Mouse (Mus musculus) 3T3-L1 (cell line): ENCODE data around the gene Il4i1.
A peak's percentile ranks its signal among the peaks of the same experiment; 100 is the strongest.

Source experiments
- DNase-seq: peaks from one replicate; pipeline ENCODE4 v3.0.0-alpha.2; 2015; ENCODE audit warnings: low read depth, low spot score

The Il4i1 gene

DNA sequence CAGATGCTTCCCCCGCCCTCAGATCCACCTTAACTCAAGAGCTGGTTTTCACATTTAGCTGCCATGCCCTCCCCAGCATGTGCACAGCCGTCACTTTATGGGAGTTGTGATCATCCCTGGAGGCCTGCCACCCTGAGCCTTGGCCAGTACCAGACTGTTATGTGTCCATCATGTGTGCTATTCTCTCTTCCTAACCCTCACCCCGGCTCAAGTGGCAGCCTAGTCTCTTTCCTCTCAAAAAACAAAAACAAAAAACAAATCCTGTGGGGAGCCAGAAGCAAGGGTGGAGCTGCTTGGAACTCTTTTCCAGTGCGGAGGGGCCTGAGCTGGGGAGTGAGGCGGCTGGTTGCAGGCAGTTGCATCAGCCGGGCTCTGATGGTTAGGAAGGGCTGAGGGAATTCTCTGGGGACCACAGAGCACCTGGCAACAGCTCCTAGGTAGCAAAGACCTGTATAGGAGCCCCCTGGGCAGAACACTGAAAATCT is 2.6 kb downstream of the Il4i1 start:
- peak; percentile 80 for DNase-seq

DNA sequence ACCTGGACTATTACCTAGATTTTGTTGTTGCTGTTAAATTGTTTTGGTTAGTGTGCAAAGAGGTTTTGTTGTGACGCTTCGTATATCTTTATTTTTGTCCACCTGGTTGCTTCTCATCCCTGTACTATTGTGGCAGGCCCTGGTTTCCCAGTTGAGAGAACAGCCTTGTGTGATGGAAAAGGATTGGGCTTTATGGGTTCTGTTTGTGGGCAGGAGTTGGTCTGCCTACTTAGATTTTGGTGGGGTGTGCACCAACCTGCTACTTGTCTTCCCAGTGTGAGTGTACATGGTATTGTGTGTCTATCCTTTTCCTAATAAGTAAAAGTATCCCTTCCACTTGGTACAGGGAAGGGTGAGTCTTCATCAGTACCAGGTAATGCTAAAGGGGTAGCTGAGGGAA is 3.2 kb downstream of the Il4i1 start:
- no peak for DNase-seq

DNA sequence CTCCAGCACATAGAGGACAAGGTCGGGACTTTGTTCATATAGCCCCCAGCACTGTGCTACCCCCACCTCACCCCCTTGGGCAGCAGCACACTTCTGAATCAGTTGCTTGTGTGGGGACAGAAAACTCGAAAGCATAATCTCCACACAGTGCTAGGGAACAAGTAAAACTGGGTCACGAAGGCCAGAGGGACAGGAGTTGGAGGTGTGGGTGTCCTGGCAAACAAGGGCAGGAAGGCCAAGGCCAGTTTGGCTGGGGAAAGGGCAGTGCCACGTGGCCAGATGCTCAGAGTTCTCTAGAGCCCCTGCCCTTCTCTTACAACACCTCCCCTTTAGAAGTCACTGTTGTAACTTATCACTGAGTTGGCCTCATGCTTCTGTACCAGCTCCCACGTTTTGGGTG is 3.7 kb downstream of the Il4i1 start:
- no peak for DNase-seq

DNA sequence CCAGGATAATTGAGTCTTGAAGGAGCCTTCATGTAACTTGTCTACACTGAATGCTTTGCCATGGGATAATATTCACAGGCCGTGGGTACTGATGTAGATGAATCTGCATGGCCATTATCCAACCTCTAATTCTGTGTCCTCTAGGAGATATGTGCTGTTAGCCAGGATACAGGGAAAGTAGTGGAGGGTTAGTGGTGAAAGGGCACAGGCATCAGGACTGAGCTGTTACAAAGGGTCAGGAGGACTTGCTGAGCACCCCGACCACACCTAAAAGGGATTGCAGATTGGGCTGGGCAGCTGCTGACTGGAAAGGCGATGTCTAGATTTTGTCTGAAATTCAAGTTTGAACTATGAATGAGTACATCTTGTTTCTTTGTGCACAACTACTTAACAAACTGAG is 4.3 kb downstream of the Il4i1 start:
- no peak for DNase-seq

DNA sequence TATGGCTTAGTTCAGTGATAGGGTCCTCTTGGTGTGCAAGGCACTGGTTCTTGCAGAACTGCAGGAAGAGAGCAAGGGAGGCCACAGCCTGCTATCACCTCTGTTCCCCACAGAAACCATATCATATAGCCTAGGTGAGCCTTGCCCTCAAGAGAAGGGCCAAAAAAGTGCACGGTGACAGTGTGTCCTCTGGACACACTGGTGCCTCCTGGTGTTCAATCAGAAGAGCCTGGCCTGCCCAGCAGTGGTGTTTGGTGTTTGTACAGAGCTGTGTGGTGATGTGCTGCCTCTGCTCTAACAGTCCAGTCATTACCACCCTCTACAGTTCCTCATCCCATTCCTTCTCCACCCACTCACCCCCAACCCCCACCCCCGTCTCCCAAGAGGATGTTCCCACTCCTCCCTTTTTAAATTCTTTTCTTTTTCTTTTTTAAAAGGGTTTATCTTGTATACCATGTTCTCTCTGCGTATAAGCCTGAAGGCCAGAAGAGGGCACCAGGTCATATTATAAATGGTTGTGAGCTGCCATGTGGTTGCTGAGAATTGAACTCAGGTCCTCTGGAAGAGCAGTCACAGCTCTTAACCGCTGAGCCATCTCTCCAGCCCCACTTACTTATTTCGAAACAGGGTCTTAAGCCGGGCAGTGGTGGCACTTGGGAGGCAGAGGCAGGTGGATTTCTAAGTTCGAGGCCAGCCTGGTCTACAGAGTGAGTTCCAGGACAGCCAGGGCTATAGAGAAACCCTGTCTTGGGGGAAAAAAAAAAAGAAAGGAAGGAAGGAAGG is 5.7 kb downstream of the Il4i1 start:
- peak; percentile 36 for DNase-seq

DNA sequence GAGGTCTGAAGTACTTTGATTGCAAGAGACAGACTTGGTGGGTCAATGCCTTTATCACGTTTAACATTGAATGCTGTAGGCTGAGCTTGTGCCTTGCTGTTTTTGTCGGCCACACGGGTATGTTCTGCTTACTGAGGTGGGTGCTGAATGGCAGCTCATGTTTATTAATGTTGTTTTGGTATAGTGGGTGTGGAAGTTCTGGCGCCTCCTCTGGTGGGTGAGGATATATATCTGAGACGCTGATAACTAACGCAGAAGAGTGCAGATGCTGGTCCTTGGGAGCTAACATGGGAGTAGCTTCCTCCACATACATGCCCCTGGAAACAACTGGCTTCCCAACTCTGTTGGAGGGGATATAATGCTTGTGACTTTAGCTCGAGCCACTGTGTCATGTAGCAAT is 7.2 kb downstream of the Il4i1 start:
- DNase-seq = no peak

DNA sequence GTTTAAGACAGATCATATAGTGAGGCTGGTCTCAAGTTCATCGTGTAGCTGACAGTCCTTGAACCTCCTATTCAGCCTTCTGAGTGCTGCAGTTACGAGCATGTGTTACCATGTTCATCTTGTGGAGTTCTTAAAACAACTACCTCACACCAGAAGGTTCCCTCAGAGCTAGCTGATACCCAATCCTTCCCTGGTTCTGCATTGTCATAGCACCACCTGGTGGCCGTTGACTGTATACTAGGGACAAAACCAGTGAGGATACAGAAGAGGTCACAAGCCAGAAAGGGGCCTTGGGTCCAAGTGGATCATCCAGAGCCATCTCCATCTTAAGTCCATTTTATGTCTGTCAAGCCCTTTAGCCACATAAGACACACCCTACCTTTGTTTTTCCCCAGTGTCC is 8.7 kb downstream of the Il4i1 start:
- peak; percentile 76 for DNase-seq

DNA sequence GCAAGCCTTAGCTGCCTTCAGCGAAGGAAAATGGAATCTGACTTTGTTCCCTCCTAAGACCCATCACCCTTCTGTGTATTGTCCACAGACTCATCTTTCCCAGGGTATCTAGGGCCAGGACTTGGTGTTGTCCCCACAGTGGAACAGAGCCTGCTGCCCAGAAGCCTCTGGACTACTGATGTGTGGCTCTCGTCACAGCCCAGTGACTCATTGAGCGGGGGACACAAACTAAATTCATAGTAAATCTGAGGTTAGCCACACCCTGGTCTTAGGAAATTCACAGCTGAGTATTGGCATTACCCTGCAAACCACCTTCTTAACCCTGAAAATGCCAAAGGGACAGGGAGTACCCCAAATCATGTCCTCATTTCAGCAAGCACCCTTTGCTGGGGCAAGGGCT is 10.6 kb downstream of the Il4i1 start:
- DNase-seq = peak; percentile 26

DNA sequence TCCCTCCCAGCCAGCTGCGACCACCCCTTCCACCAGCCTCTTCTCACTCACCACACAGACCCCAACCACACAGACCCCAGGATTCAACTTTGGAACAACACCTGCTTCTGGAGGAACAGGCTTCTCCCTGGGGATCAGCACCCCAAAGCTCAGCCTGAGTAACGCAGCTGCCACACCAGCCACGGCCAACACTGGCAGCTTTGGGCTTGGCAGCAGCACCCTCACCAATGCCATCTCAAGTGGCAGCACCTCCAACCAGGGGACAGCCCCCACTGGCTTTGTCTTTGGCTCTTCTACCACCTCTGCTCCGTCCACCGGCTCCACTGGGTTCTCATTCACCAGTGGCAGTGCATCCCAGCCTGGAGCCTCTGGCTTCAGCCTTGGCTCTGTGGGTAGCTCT is 12.5 kb downstream of the Il4i1 start:
- DNase-seq = no peak

DNA sequence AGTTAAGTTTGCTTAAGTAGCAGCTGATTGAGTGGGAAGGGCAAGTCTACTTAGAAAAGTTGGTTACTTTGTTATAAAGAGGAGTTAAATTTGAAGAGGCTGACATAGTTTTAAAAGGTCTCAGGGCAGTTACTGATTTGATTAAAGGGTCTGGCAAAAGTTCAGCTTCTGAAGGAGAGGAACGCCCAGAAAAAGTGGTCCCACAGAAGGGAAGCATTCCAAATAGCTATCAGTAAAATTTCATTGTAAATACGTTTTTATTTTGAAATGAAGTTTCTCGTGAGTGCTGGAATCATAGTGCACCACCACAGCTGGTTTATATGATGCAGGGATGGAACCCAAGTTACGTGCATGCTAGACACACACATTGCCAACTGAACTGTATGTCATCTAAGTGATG is 16.6 kb downstream of the Il4i1 start:
- no peak for DNase-seq

DNA sequence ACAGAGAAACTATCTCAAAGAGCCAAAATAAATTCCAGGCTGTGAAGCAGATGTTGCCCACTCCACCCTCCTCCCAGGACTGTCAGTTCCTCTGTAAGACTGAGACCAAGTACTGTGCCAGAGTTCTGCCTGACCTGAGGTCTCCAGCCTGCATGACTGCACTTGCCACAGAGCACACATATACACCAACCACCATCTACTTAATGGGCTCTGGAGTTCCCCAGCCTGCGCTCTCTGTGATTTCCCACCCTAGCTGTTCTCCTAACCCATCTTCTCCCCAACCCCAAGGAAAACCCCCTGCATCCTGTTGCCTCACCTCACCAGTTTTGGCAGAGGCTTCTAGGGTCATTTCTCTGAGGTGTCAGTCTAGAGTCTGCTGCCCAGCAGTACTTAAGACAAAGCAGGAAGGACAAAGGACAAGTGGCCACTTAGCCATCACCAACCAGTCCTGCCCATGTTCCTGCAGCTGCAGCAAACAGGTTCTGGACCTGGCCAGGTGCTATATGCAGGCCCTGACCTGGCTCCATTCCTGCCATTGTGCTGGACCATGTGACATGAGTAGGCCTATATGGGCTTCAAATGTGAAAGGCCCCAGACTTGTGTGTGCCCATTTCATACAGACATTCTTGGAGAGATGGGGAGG is 19.3 kb downstream of the Il4i1 start:
- no peak for DNase-seq

DNA sequence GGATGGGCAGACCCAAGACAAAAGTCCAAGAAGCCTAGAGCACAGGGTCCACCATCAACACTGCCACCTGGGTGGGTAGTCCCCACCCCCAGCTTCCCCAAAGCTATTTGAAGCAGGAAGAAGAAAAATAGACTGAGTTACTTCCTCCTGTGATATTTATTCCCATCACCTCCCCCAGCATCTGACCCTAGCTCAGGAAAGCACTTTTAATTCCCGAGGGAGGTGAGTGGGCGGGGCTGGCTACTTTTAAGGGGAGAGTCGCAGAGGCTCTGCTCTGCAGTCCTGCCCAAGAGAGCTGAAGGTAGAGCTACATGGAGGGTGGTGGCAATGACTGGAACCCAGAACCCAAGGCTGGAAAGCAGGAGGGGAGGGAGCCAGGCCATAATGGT is 19.8 kb downstream of the Il4i1 start:
- DNase-seq = no peak

DNA sequence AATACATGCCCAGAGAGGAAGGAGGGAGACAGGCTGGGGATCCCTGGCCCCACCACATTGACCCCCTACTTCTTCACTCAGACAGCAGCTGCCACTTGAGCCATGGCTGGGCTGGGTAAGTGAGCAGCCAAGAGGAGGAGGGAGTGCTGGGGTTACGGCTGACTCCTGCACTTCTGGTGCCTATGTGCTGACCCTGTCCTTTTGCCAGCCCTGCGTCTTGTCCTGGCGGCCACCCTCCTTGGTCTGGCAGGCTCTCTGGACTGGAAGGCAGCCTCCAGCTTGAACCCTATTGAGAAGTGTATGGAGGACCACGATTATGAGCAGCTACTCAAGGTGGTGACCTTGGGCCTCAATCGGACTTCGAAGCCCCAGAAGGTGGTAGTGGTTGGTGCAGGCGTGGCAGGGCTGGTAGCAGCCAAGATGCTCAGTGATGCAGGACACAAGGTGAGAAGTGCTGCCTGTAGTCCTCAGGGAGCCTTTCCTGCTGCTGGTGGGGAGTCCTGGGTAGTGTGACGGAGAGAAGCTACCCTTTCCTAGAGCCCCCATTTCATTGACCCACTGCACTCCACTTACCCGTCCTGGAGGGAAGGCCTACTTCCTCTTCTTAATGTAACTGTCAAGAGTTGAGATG is 20.4 kb downstream of the Il4i1 start:
- no peak for DNase-seq

DNA sequence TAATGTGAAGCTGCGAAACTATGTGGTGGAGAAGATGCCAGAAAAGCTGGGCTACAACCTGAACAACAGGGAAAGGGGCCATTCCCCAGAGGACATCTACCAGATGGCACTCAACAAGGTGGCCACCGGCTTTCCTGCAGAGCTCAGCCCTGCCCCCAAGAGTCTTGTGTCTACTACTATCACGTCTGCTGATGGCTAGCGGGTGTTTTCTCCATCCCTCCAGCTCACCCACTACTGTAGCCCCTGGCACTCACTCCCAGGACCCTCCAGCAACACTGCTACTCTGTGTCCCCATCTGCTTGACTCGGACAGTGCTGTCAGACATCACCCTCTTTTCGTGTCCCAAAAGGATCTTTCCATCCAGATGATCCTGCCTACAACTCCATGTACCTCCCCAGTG is 21.9 kb downstream of the Il4i1 start:
- DNase-seq = no peak

DNA sequence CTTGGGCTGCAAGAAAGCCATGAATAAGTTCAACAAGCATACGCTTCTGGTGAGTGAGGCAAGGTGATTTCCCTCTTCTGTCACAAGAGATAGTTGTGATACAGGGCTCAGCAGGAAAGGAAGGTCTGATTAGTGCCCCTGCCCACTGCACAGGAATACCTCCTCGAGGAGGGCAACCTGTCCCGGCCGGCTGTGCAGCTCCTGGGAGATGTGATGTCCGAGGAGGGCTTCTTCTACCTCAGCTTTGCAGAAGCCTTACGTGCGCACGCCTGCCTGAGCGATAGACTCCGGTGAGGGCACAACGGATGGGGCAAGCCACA is 22.9 kb downstream of the Il4i1 start:
- DNase-seq = no peak

DNA sequence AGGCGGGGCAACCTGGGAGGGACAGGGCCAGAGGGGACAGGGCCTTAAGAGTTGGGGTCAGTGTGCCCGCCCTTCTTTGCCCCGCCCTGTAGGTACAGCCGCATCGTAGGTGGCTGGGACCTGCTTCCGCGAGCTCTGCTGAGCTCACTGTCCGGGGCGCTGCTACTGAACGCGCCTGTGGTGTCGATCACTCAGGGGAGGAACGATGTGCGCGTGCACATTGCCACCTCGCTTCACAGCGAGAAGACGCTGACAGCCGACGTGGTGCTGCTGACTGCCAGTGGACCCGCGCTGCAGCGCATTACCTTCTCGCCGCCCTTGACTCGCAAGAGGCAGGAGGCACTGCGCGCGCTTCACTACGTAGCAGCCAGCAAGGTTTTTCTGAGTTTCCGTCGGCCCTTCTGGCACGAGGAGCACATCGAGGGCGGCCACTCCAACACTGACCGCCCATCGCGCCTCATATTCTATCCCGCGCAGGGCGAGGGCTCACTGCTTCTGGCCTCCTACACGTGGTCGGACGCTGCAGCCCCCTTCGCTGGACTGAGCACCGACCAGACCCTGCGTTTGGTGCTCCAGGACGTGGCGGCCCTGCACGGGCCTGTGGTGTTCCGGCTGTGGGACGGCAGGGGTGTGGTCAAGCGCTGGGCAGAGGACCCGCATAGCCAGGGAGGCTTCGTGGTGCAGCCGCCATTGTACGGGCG is 23.5 kb downstream of the Il4i1 start:
- no peak for DNase-seq

DNA sequence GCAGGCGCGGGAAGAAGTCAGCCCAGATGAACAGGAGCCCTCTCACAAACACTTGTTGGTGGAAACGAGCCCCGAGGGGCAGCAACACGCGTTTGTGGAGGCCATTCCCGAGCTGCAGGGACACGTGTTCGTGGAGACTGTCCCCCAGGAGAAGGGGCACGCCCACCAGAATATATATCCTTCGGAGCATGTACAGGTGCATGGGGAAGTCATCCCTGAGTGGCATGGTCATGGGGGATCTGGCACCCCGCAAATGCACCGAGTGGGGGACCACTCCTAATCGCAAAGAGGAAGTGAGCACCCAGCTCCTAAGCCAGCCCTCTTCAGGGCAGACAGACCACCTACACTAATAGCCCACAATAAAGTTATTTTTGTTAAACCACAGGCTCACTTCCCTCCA is 24.2 kb downstream of the Il4i1 start:
- no peak for DNase-seq

DNA sequence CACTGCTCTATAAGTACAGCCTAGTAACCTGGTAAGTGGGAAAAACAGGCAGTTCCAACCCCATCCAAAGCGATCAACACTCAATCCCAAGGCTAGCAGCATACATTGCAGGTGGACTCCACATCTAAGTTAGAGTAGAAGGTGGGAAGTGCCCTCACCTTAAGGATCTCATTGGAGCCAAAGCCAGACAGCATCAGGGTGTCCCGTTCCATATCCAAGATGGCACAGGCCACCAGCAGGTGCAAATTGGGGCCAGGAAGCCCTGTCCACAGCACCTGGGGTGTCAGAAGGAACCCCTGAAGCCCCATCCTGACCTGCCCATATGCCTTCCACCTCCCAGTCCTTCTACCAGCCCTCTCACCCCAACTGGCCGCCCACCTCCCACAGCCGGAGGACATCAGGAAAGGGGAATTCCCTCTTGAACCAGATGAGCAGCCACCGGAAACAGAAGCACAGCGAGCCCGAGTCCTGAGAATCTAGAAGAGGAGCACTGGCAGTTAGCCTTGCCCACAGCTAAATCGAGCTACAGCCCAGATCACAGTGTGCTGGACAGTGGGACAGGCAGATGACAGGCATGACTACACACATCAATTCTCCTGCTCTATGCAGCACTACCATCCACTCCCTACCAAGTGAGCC is 25.8 kb downstream of the Il4i1 start:
- DNase-seq = no peak

DNA sequence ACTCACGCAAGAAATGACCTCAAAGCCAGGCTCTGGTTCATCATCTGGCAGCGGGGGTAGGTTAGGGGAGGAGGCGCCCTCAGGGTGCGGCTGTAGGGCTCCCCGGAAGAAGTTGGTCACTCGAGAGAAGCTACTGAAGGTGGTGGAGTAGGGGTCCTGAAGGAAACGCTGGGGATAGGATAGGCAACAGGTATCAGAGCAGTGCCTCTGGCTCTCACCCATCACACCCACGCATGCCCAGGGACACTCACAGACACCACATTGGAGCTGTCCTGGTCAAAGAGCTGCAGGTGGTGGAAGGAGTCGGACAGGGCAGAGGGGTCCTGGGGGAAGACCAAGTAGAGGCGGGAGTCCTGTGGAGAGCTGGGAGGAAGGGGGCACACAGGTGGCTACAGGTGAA is 28.8 kb downstream of the Il4i1 start:
- DNase-seq = no peak

DNA sequence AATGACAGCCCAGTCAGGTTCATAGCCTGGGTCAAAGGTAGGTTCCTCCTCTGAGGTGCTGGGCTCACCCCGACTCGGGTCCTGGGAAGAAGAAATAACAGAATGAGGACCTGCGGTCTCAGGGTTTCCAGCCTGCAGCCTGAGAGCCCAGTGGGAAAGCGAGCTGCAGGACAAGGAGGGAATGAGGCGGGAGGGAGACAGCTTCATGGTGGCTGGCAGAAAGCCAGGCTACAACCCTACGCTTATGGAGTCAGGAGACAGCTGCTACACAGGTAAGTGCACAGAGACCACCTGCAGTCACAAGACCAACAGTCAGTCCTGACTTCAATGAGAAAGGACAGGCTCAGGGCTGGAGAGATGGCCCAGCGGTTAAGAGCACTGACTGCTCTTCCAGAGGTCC is 30.6 kb downstream of the Il4i1 start:
- DNase-seq = no peak

DNA sequence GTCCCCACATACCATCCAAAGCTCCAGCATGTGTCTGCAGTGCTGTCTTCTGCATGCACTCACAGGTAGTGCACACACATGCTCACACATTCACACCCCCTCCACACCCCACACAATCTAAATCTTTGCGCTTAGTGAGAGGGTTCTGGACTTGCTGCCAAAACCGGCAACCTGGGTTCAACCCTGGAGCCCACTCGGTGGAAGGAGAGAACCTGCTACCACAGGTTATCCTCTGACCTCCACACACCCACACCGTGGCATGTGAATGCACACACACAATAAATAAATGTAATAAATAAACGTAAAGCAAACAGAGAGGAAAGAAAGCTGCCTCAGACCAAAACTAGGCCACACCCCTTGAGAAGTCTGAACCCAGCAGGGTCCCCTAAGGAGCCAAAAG is 31.6 kb downstream of the Il4i1 start:
- DNase-seq = no peak
